Mouse (Mus musculus): ENCODE results near the gene Ank3.
"Not testable (repeated sequence)": the region's sequence is repeated elsewhere in the genome, so short reads cannot be mapped to it uniquely, and the experiment has no call there.

Gene Ank3

GRCm38 (mm10) chr10:69398763-69399590 is at the start of gene Ank3:
Gene Ank3, plus strand, starts transcription at chr10:69398773.
- no peak for DNase-seq (ENCODE audit: low read depth in 2 of 2, low spot score in 2 of 2)

- no peak for DNase-seq (ENCODE audit: low read depth in 2 of 2, low spot score in 2 of 2)
These were observed 47.3 kb upstream of the Ank3 start for GRCm38 (mm10) chr10:69351071-69351841.

GRCm38 (mm10) chr10:69351842-69352211 is 46.7 kb upstream of the Ank3 start:
- no peak for DNase-seq (ENCODE audit: low read depth in 2 of 2, low spot score in 2 of 2)

GRCm38 (mm10) chr10:69352212-69353085 is 46.1 kb upstream of the Ank3 start, which contains the start of gene Cdk1:
Gene Cdk1, minus strand, starts transcription at chr10:69352938.
- DNase-seq (ENCODE audit: low read depth in 2 of 2, low spot score in 2 of 2) = peak; percentile 74 to 80

- not testable (repeated sequence) for DNase-seq (ENCODE audit: low read depth in 2 of 2, low spot score in 2 of 2)
These were observed 45.5 kb upstream of the Ank3 start for GRCm38 (mm10) chr10:69353086-69353479.

- DNase-seq (ENCODE audit: low read depth in 2 of 2, low spot score in 2 of 2) = no peak
These were observed 38.9 kb upstream of the Ank3 start for GRCm38 (mm10) chr10:69359666-69360065.

- no peak for DNase-seq (ENCODE audit: low read depth in 2 of 2, low spot score in 2 of 2)
These were observed 32.4 kb upstream of the Ank3 start for GRCm38 (mm10) chr10:69366208-69366607.

- no peak for DNase-seq (ENCODE audit: low read depth in 2 of 2, low spot score in 2 of 2)
These were observed 31.6 kb upstream of the Ank3 start for GRCm38 (mm10) chr10:69366877-69367387.

- no peak for DNase-seq (ENCODE audit: low read depth in 2 of 2, low spot score in 2 of 2)
These were observed 29.3 kb upstream of the Ank3 start for GRCm38 (mm10) chr10:69369321-69369720.

- no peak for DNase-seq (ENCODE audit: low read depth in 2 of 2, low spot score in 2 of 2)
These were observed 27.1 kb upstream of the Ank3 start for GRCm38 (mm10) chr10:69371441-69371840.

GRCm38 (mm10) chr10:69372061-69372460 is 26.5 kb upstream of the Ank3 start:
- DNase-seq (ENCODE audit: low read depth in 2 of 2, low spot score in 2 of 2) = no peak

- no peak for DNase-seq (ENCODE audit: low read depth in 2 of 2, low spot score in 2 of 2)
These were observed 24.6 kb upstream of the Ank3 start for GRCm38 (mm10) chr10:69373796-69374550.

- DNase-seq (ENCODE audit: low read depth in 2 of 2, low spot score in 2 of 2) = no peak
These were observed 23.4 kb upstream of the Ank3 start for GRCm38 (mm10) chr10:69375154-69375553.

- DNase-seq (ENCODE audit: low read depth in 2 of 2, low spot score in 2 of 2) = no peak
These were observed 15.4 kb upstream of the Ank3 start for GRCm38 (mm10) chr10:69383186-69383585.

- no peak for DNase-seq (ENCODE audit: low read depth in 2 of 2, low spot score in 2 of 2)
These were observed 13.9 kb upstream of the Ank3 start for GRCm38 (mm10) chr10:69384640-69385039.

- DNase-seq (ENCODE audit: low read depth in 2 of 2, low spot score in 2 of 2) = no peak
These were observed 13.4 kb upstream of the Ank3 start for GRCm38 (mm10) chr10:69385136-69385535.

GRCm38 (mm10) chr10:69386767-69387166 is 11.8 kb upstream of the Ank3 start:
- no peak for DNase-seq (ENCODE audit: low read depth in 2 of 2, low spot score in 2 of 2)

GRCm38 (mm10) chr10:69389511-69389910 is 9.1 kb upstream of the Ank3 start:
- DNase-seq (ENCODE audit: low read depth in 2 of 2, low spot score in 2 of 2) = no peak

- DNase-seq (ENCODE audit: low read depth in 2 of 2, low spot score in 2 of 2) = no peak
These were observed 293 bp upstream of the Ank3 start for GRCm38 (mm10) chr10:69398197-69398762.

- no peak for DNase-seq (ENCODE audit: low read depth in 2 of 2, low spot score in 2 of 2)
These were observed 1.3 kb downstream of the Ank3 start for GRCm38 (mm10) chr10:69399814-69400385.

All from CD8-positive naive resting alpha-beta T cell, adult 2 months (primary cell).